Mouse (Mus musculus): Measurements from ENCODE around the gene Abcc4.

- no peak for TF ChIP-seq CTCF (IDR thresholded peaks at IDR 0.05; ENCODE audit: low read depth, low read length)
- no peak for TF ChIP-seq TAL1 (conservative IDR thresholded peaks at IDR 0.05; ENCODE audit: low read depth, low read length)
Measured at GRCm38 (mm10) chr14:118718576-118718975, 12.6 kb upstream of the Abcc4 start.
